ENCODE assay signal across 10 mouse cellular contexts in the genomic region with DNA sequence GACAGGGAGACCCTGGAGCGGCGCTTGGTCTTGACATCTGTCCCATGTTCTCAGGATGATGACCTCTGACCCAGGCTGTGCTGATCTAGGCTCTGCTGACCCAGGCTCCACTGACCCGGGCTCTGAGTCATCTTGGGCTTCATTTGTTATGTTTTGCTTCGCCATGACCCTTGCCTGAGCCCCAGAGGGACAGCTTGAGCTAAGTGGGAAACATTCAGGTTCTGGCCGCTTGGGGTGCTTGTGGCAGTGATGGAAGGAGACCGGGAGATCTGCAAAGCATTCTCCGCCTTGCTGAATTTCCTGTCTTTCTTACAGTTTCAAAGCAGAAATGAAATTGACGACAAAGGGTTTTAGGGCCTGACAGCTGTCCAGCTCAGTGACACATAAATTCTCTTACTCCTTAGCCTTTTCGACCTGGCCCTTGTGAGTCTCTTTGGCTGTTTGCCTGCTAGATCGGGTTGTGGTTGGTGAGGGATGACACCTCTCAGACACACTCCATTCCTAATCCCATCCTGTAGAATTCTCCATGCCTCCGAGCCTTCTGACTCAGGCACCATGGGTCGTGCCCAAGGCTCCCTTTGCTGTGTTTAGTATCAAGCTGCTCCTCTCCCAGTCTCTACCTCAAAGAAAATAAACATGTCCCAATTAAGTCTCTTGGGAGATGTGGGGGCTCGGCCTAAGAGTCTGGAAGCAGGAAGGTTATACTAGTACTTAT. TPM values are rescaled to one million over a fixed set of nuclear protein-coding genes. Genes with fewer than 3 reads are reported as not detected.
DNase-seq lines count a peak whose midpoint lies in the region; ATAC-seq and TF ChIP-seq lines count a peak whose summit lies in the region.
"Had no signal": no experiment of that assay in that cellular context is flagged by ENCODE, and none has a peak within 500 bp of the region (broad histone marks: within the 10 kb centered on the region; RNA-seq: fewer than 3 reads in every experiment).

No protein-coding gene starts in this region.

- no peak overlapping the region for H3K4me2 ChIP-seq in stomach, postnatal 0 days (replicated peaks; ENCODE audit: low read depth)

- H3K4me3 ChIP-seq in thymus, adult 2 months (ENCODE audit: control insufficient read depth, insufficient read depth, low read length): no peak overlapping the region
- H3K4me3 ChIP-seq in stomach, postnatal 0 days (ENCODE audit: low read depth, low read length): no peak overlapping the region
- H3K4me3 ChIP-seq: left cerebral cortex, adult 2 months had no signal

- H3K27ac ChIP-seq in thymus, adult 2 months (ENCODE audit: control insufficient read depth, insufficient read depth, low read length): no peak overlapping the region
- H3K27ac ChIP-seq in stomach, postnatal 0 days (replicated peaks): peak overlapping the region; percentile 78; the same call in 1 of the 2 replicates
- H3K27ac ChIP-seq: left cerebral cortex, adult 2 months had no signal

- TF ChIP-seq CTCF in thymus, adult 2 months (IDR thresholded peaks at IDR 0.05; ENCODE audit: borderline replicate concordance, control insufficient read depth, extremely low read depth, insufficient read depth, low read length, poor library complexity): peak; percentile 15; the same call in 1 of the 2 replicates
- peak; percentile 35 for TF ChIP-seq CTCF in stomach, postnatal 0 days (IDR thresholded peaks at IDR 0.05; ENCODE audit: low read depth)

- no peaks in the 10 kb centered on the region for H3K27me3 ChIP-seq in thymus, adult 2 months (ENCODE audit: control insufficient read depth, insufficient read depth, low read length)
- no peaks in the 10 kb centered on the region for H3K27me3 ChIP-seq in stomach, postnatal 0 days (ENCODE audit: control insufficient read depth, insufficient read depth, low read length)

- H3K9me3 ChIP-seq in stomach, postnatal 0 days (ENCODE audit: control insufficient read depth, low read length): no peaks in the 10 kb centered on the region

- DNase-seq in heart, adult 18-20 months: peak; percentile 57 to 69
- DNase-seq in heart, postnatal 25 days (ENCODE audit: low spot score): no peak
- DNase-seq in kidney, postnatal 36 days: peak; percentile 47 to 53
- DNase-seq in kidney, adult 8-10 months: no peak
- DNase-seq in thymus, adult 2 months: no peak
- no peak for DNase-seq in thymus, postnatal 14 days
- DNase-seq in stomach, postnatal 0 days (ENCODE audit: low spot score): no peak
- DNase-seq: embryo, embryonic 11 days had no signal

- no peak overlapping the region for H3K9ac ChIP-seq in stomach, postnatal 0 days (ENCODE audit: low read length)

- ATAC-seq in stomach, postnatal 0 days (ENCODE audit: low FRiP score, low TSS enrichment): no peak
- ATAC-seq in frontal cortex, adult (ENCODE audit: low TSS enrichment): no peak

- 74% methylated on average over 13 of the region's 13 CpGs for WGBS in thymus, adult 2 months
- WGBS in stomach, postnatal 0 days: 46% methylated on average over 13 of the region's 13 CpGs

- H3K4me1 ChIP-seq in thymus, adult 2 months (replicated peaks; ENCODE audit: control insufficient read depth, insufficient read depth, low read length): peaks cover 29% of the 10 kb centered on the region
- H3K4me1 ChIP-seq in stomach, postnatal 0 days (replicated peaks; ENCODE audit: control insufficient read depth, insufficient read depth): peaks cover 15% of the 10 kb centered on the region

- H3K36me3 ChIP-seq in thymus, adult 2 months (ENCODE audit: control insufficient read depth, insufficient read depth, low read length): no peaks in the 10 kb centered on the region
- H3K36me3 ChIP-seq in stomach, postnatal 0 days (ENCODE audit: control insufficient read depth, insufficient read depth, low read length): no peaks in the 10 kb centered on the region

- no peak for TF ChIP-seq POLR2A in thymus, adult 2 months (IDR thresholded peaks at IDR 0.05; ENCODE audit: control insufficient read depth, extremely low read depth, insufficient read depth, low read length, poor library complexity)

- intact Hi-C loops in heart, postnatal 25 days (cut with DNase I): no loop called here

- no peak for TF ChIP-seq EP300 in stomach, postnatal 0 days (optimal IDR thresholded peaks at IDR 0.05)

RNA-seq across cellular contexts. Expression of gene C1qtnf1, which starts 3.2 kb away (rescaled TPM):
- total RNA-seq in heart, adult 18-20 months (2021): 10 to 100 TPM; 13.4 to 16.4 TPM
- 10 to 100 TPM; 17.7 to 31.0 TPM for total RNA-seq in heart, postnatal 25 days (2021)
- polyA plus RNA-seq in thymus, adult 2 months (2012; rRNA removed): 8.4 and 10.6 TPM in 2 replicates
- 9.0 and 11.0 TPM in 2 replicates for polyA plus RNA-seq in stomach, postnatal 0 days (2015; fragmentation: Nextera tagmentation; extraction: Ambion mirVana)

RNA-seq across cellular contexts. Expression of gene Cant1, which starts 5.9 kb away (rescaled TPM):
- 10 to 100 TPM; 17.5 to 18.6 TPM for total RNA-seq in heart, adult 18-20 months (2021)
- total RNA-seq in heart, postnatal 25 days (2021): 10 to 100 TPM; 16.0 to 17.2 TPM
- polyA plus RNA-seq in thymus, adult 2 months (2012; rRNA removed): 100 and 105 TPM in 2 replicates
- 32.3 and 33.9 TPM in 2 replicates for polyA plus RNA-seq in stomach, postnatal 0 days (2015; fragmentation: Nextera tagmentation; extraction: Ambion mirVana)

RNA-seq across cellular contexts. Expression of gene Lgals3bp, which starts 22.9 kb away (rescaled TPM):
- total RNA-seq in heart, adult 18-20 months (2021): 10 to 100 TPM; 19.6 to 34.9 TPM
- 10 to 100 TPM; 19.2 to 24.0 TPM for total RNA-seq in heart, postnatal 25 days (2021)
- polyA plus RNA-seq in thymus, adult 2 months (2012; rRNA removed): 450 and 565 TPM in 2 replicates
- 142 and 144 TPM in 2 replicates for polyA plus RNA-seq in stomach, postnatal 0 days (2015; fragmentation: Nextera tagmentation; extraction: Ambion mirVana)

RNA-seq across cellular contexts. Expression of gene Engase, which starts 51.9 kb away (rescaled TPM):
- total RNA-seq in heart, adult 18-20 months (2021): 1 to 10 TPM; 4.2 to 5.1 TPM
- total RNA-seq in heart, postnatal 25 days (2021): 1 to 10 TPM; 5.7 to 6.3 TPM
- polyA plus RNA-seq in thymus, adult 2 months (2012; rRNA removed): 56.5 and 58.1 TPM in 2 replicates
- polyA plus RNA-seq in stomach, postnatal 0 days (2015; fragmentation: Nextera tagmentation; extraction: Ambion mirVana): 12.6 and 13.7 TPM in 2 replicates

Comparison
In these comparisons a context has a peak if more than half of its experiments do, and no peak if none do; other contexts are left out.
1. DNase-seq: peak in heart, adult 18-20 months (2 of 2) and kidney, postnatal 36 days (2 of 2); none in heart, postnatal 25 days (single experiment), kidney, adult 8-10 months (0 of 2), thymus, adult 2 months (single experiment), thymus, postnatal 14 days (single experiment) and stomach, postnatal 0 days (single experiment).